Mouse (Mus musculus): ENCODE data around the gene Ppig. TPM values are rescaled to one million over a fixed set of nuclear protein-coding genes. Genes with fewer than 3 reads are reported as not detected.

Ppig gene
- 18.8 and 33.1 TPM in 2 replicates for polyA plus RNA-seq (2012)

DNA sequence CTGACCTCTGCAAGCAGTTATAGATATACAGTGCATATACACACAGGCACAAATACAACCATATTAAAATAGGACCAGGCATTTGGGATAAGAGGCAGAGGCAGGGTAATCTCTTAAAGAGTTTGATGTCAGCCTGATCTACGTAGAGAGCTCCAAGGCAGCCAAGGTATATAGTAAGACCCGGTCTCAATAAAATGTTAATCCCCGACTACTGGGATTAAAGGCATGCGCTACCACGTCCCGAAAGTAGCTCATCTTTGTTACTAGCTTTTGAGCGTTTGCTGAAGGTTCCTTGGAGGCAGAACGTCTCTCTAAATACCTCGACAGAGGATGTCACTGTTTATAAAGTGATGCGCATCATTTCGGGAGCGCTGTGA is at the start of gene Ppig:
Gene Ppig, plus strand, starts transcription at position 273 of the 377 bp plus-strand sequence.
- no peak for TF ChIP-seq GATA1 (IDR thresholded peaks at IDR 0.05; ENCODE audit: low read length)

DNA sequence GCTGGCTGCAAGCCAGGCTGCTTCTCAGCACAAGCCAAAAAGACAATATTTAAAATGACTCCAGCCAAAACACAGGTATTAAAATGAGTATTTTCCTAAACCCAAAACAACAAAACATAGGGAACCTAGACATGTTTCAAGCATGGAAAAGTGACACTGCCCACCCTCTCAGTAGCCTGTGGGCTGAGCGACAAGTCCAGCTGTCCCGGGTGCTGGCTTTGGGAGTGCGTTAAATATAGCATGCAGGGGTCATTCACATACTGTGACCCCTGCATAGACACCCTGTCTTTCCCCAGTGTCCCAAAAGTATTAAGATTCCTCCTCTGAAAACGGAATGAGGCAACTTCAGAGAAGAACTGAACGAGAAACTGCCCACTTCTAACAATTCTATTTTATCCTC is 48.6 kb upstream of the Ppig start:
- no peak for TF ChIP-seq GATA1 (IDR thresholded peaks at IDR 0.05; ENCODE audit: low read length)

DNA sequence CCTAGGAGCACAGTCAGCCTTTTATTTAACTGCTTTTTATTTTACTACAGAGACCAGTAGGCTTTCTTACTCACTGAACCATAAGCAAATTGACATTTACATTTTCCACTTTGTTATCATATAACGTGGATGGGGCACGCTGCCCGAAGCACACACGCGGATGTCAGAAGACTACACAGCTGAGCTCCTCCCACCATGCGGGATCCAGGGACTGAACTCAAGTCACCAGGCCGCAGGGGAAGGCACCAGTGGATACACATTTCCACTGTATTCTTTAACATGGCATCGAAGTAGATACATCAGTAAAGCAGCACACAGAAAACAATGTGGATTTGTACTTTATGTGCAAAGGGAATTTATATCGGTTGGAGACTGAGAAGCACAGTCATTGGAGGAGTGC is 47.1 kb upstream of the Ppig start:
- TF ChIP-seq GATA1 (IDR thresholded peaks at IDR 0.05; ENCODE audit: low read length), result no peak

DNA sequence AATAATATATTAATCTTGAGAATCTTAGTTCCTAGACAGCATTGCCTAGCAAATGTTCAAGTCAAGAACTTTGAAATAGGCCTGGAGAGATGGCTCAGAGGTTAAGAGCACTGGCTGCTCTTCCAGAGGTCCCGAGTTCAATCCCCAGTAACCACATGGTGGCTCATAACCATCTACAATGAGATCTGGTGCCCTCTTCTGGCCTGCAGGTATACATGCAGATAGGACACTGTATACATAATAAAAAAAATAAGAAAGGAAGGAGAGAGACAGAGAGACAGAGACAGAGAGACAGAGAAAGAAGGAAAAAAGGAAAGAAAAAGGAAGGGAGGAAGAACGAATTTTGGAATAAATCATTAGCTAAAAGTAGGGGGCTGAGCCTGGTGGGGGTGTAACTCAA is 45.6 kb upstream of the Ppig start:
- TF ChIP-seq GATA1 (IDR thresholded peaks at IDR 0.05; ENCODE audit: low read length), result no peak

DNA sequence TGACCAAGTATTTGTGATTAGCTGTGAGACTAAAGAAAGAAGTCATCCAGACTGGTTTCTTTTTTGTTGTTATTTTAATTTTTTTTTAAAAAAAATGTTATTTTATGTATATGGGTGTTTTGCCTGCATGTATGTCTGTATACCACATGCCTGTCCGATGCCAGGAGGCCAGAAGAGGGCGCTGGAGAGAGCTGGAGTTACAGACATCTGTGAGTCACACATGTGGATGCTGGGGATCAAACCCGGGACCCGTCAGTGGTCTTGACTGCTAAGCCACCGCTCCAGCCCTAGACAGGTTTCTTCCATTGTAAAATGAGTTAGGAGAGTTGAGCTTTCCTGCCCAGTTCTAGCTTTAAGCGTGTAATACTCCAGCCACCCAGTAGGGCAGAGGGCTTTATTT is 42.4 kb upstream of the Ppig start:
- TF ChIP-seq GATA1 (IDR thresholded peaks at IDR 0.05; ENCODE audit: low read length), result no peak

DNA sequence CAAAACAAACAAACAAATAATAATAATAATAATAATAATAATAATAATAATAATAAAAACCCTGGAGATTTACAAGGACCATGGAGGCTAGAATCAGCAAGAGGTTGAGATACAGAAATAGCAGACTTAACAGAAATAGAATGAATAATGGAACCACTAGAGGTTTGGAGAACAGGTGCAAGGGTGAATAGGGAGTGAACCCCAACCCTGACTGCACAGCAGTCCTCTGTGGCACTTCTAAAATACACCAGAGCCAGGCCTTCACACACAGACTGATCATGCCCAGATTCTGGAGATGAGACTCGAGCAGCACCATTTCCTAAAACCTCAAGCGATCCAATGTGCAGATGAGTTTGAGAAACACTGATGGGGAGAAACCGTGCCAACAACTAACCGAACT is 40.4 kb upstream of the Ppig start:
- TF ChIP-seq GATA1 (IDR thresholded peaks at IDR 0.05; ENCODE audit: low read length), result no peak

DNA sequence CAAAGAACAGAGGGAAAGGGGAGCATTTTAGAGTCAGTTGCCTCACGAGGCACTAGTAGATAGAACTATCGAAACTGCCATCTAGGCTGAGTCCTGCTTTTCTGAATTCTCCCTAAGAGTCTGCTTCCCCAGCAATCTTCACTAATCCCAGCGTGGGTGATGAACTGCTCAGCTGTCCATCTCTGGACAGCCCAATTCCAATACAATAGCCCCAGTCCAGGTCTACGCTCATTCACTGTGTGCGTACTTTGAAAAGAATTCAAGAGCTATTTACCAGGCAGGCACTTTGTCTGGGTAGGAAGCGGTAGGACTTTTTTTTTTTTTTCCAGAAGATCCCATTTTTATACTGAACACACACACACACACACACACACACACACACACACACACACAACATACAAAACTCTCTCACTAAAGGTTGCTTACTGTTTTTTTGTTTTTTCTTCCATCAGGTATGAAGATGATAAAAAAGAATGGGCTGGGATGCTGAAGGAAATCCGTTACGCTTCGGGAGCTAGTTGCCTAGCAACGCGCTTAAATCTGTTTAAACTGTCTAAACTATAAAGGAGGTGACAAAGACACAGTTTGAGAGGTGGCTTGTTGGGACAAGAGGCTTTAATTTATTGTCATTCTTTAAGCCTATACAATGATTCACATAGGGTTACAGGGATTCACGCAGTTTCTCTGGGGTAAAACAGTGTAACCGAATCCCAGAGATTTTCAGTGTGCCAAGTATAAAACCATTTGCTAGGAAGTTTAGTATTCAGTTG is 39.1 kb upstream of the Ppig start:
- TF ChIP-seq GATA1 (IDR thresholded peaks at IDR 0.05; ENCODE audit: low read length), result no peak

DNA sequence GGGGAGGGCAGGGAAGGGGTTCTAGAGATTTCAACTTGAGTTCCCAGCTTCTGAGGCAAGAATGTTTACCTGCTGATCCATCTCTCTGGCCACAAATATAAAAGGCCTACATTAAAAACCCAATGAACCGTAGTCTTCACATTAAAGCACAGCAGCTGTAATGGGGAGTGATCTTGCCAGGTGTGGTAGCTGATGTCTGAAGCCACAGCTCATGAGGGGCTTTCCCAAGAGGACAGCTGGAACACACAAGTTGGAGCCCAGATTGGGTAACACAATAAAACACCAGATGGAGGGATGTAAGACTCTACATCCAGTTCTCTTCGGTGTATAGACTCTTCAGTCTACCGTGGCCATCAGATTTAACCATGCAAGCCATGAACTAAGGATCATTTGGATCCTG is 37.9 kb upstream of the Ppig start:
- TF ChIP-seq GATA1 (IDR thresholded peaks at IDR 0.05; ENCODE audit: low read length), result no peak

DNA sequence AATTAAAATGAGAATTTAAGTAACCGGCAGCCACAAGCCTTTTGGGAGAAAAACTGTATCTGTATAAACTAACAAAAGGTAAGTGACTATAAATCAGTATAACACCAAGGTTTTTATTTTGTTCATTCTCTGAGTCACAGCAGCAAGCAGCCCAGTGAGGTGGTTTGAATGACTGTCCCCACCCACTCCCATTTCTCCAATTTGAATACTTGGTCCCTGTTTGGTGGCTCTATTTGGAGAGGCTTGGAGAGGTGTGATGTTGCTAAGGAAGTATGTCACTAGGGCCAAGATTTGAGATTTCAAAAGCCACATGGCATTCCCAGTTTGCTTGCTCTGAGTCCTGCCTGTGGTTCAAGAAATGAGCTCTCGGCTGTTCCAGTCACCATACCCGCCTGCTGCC is 32.1 kb upstream of the Ppig start:
- TF ChIP-seq GATA1 (IDR thresholded peaks at IDR 0.05; ENCODE audit: low read length), result no peak

DNA sequence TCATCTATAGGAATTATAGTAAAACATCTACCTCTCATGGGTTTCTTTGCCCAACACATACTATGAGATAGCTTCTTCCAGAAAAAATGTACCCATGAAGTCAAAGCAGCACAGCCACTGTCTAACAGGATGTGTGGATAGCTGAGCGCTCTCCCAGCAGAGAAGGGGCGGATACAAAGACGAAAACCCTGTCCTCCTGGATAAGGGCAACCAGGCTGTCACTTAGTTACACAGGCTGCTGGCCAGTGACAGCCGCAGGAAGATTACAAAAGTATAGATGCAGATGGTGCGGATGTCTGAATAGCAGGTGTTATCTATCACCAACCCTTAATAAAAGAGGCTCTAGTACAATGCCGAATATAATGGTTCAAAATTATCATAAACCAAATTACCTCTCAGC is 31.5 kb upstream of the Ppig start:
- TF ChIP-seq GATA1 (IDR thresholded peaks at IDR 0.05; ENCODE audit: low read length), result no peak

DNA sequence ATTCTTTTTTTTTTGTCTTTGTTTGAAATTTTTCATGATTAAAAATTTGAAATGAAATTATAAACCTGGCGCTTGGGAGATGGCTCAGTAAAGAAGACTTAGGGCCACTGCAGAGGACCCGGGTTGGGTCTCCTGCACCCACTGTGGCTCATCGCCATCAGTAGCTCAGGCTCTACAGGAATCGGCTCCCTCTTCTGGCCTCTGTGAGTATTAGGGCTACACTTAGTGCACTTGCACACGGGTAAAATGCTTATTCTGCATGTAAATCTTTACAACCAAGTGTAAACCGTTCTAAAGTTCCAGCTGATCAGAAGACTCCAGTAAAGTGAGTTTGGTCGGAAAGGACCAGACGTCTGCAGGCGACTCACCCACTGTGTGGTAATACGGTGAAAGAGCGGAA is 28.8 kb upstream of the Ppig start:
- TF ChIP-seq GATA1 (IDR thresholded peaks at IDR 0.05; ENCODE audit: low read length), result no peak

DNA sequence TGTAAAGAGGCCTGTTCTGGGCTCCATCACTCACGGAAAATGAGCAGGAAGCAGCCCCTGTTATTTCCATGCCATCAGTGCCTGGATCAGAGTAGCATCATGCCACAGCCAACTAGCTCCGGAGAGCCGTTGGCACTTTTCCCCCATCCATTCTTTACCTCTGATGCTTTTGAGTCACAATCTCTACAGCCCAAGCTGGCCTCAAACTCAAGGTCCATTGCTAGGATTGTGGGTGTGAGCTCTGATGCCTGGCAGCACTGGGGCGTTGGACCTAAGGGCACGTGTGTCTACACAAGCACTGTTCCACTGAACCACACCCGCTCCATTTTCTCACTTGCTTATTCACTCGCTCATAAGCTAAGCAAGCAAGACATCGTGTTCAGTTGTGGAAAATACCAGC is 21.9 kb upstream of the Ppig start:
- no peak for TF ChIP-seq GATA1 (IDR thresholded peaks at IDR 0.05; ENCODE audit: low read length)

DNA sequence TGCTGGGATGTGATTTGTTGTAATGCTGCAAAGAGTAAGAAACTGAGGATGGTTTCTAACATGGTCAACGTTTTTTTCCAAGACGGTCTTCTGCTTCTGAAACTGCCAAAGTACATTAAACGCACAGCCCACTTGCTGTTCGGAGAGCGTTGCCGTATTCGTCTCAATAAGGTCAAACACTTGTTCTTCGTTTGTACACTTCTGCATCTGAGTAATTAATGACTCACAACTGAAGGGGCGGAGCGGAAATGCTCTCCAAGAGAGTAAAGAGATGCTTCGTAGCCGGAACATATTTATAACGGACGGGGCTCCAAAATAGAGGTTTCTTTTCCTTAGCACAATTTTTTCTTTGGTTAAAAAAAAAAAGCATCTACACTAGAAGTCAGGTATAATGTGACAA is 10.2 kb upstream of the Ppig start:
- no peak for TF ChIP-seq GATA1 (IDR thresholded peaks at IDR 0.05; ENCODE audit: low read length)

DNA sequence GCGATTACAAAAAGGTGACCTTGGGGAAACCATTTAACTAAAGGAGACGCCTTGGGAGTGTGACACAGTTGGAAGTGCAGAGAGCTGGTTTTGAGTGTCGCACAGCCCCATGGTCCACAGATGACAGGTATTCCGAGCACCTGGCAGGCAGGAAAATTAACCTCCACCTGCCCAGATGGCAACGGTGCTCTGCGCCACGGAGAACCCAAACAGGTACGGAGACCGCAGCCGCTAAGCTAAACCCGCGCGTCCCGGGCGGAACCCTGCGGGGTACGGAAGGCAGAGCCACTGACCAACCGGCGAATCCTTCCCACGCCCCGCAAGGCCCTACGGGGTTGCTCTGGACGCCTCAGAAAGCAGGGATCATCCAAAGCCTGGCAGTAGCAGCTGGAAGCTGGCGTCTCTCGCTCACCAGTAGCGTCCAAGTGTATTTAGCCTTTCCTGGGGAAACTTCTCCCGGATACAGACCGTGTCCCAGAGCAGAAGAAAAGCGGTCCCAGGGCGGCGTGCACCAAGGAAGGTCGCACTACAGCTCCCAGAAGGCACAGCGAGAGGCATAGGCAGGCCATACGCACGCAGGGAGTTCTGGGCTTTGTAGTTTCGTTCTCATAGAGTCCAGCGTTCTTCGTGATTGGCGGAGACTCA is 9.2 kb upstream of the Ppig start, which contains the start of gene Fastkd1:
Gene Fastkd1, minus strand, starts transcription at position 536 of the 645 bp plus-strand sequence.
- TF ChIP-seq GATA1 (IDR thresholded peaks at IDR 0.05; ENCODE audit: low read length), result no peak

DNA sequence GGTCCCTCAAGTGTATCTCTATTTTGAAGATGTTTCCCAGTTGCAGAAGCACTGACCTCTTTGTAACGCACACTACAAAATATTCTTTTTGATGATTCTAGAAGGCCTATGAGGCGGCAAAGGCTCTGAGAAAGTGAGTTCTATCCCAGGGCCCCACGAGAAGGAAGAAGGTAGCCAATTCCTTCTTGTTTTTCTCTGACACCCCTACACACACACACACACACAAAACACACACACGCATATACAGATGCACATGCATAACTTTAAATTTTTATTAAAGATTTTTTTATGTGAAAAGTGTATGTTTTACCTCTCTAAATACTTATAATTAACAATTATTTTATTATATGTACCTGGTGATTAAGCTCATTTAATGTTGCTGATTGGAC is 8.7 kb upstream of the Ppig start:
- TF ChIP-seq GATA1 (IDR thresholded peaks at IDR 0.05; ENCODE audit: low read length), result no peak

DNA sequence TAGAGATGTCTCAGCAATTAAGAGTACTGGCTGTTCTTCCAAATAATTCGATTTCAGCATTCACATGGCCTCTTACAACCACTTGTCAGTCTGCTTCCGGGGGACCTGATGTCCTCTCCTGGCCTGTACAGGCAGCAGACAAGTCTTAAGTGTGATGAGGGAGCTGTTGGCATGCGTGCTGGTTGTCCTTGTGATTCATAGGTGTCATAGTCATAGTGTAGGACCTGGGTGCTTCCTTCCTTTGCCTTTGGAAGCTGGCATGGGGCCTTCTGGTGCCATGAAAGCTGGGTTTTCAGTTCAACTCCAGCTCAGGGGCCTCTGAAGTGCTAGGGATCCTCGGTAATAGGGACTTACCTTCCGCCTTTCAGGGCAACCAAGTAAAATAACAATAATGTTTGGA is 8.2 kb upstream of the Ppig start:
- TF ChIP-seq GATA1 (IDR thresholded peaks at IDR 0.05; ENCODE audit: low read length), result no peak

DNA sequence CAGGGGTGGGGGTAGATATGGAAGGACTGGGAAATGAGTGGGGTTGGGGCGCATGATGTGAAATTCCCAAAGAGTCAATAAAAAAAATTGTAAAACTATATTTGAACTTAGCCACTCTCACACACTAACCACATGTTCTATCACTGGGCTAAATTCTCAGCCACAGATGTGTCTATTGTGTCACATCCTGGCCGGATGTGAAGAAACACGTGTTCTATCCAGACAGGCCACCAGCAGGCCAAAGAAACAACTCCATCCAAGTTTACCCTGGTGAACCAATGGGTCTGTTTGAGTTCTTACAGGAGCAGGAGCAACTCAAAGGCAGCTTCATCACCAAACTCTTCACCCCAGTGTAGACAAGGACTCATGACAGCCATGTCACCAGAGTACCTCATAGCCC is 5.9 kb upstream of the Ppig start:
- TF ChIP-seq GATA1 (IDR thresholded peaks at IDR 0.05; ENCODE audit: low read length), result no peak
